Mouse (Mus musculus): ENCODE measurements at regions not wholly inside any gene's neighbourhood (a gene's known extent, or its start where the extent isn't known, plus 50 kb on each side); places are given as distances from the start of the nearest gene placed in this dataset.

DNA sequence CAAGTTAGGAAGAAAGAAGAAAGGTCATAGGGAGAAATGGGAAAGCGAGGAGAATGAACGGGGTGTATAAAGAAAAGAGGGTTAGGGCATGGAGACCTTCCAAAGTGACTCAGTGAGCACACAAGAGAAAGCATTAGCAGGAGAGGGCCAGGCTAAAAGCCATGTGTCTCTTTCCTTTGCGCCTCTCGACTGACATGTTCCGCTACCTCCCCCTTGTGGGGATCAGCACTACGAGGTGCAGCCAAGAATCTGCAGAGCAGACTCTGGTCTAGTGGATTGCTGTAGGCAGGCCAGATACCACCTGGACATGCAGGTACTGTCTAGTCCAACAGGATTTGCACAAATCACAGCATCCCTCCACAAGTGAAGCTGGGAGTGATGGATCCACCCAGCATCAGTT is 54.0 kb downstream of the Kcna5 start:
- DNase-seq (ENCODE audit: low read depth): peak; percentile 42
- peak; percentile 42; the same call in 1 of the 2 replicates for TF ChIP-seq CTCF (IDR thresholded peaks at IDR 0.05; ENCODE audit: borderline replicate concordance, extremely low read depth, insufficient read depth, insufficient read length)
- no peak for TF ChIP-seq POLR2A (IDR thresholded peaks at IDR 0.05; ENCODE audit: borderline replicate concordance, extremely low read depth, insufficient read depth, insufficient read length, poor library complexity, severe bottlenecking)

- peak; percentile 28 for DNase-seq (ENCODE audit: low read depth)
Observed at GRCm38 (mm10) chr6:126477506-126477905, 57.7 kb downstream of the Kcna5 start.

GRCm38 (mm10) chr6:126476758-126477157 is 58.5 kb downstream of the Kcna5 start:
- TF ChIP-seq CTCF (IDR thresholded peaks at IDR 0.05; ENCODE audit: borderline replicate concordance, extremely low read depth, insufficient read depth, insufficient read length) (no peak), POLR2A (IDR thresholded peaks at IDR 0.05; ENCODE audit: borderline replicate concordance, extremely low read depth, insufficient read depth, insufficient read length, poor library complexity, severe bottlenecking) (no peak)

More at GRCm38 (mm10) chr6:126477506-126477905, 57.7 kb downstream of the Kcna5 start:
- TF ChIP-seq POLR2A (IDR thresholded peaks at IDR 0.05; ENCODE audit: borderline replicate concordance, extremely low read depth, insufficient read depth, insufficient read length, poor library complexity, severe bottlenecking): no peak
- TF ChIP-seq CTCF (IDR thresholded peaks at IDR 0.05; ENCODE audit: borderline replicate concordance, extremely low read depth, insufficient read depth, insufficient read length): no peak

DNA sequence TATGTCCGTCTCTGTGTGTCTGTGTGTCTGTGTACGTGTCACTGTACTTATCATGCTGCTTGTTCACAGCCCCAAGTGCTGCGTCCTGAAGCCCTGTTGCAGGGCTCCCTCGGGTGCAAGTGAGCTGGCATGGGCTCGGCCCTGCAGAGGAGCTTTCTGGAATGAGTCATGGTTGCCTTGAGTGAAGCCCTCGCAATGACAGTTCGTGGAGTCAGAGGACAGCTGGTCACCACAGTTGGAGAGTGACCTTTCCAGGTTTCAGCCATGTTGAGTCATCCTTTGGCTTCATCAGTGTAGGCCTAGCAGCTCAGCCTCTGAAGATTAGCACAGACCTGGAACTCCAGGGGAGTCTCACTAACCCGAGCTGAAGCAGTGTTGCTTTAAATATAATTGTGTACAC is 59.7 kb downstream of the Kcna5 start:
- no peak for TF ChIP-seq POLR2A (IDR thresholded peaks at IDR 0.05; ENCODE audit: borderline replicate concordance, extremely low read depth, insufficient read depth, insufficient read length, poor library complexity, severe bottlenecking)
- TF ChIP-seq CTCF (IDR thresholded peaks at IDR 0.05; ENCODE audit: borderline replicate concordance, extremely low read depth, insufficient read depth, insufficient read length): no peak

More at GRCm38 (mm10) chr6:126476758-126477157, 58.5 kb downstream of the Kcna5 start:
- DNase-seq (ENCODE audit: low read depth): no peak

DNA sequence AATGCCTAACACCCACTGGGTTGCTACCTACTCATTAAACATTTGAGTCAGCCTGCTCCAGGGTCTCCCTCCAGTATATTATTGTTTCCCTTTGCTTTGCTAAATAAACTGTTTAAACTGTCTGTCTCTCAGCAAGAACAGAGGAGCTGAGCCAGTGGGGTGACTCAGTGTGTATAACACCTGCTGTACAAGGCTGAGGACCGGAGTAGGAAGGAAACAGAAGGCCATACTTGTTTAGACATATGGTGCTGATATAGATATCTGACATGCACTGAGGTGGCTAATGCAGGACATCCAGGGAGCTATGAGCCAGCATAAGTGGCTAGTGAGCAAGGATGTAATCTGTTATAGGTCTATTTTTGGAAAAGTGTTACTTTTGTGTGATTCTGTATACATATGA is 81.5 kb downstream of the Kcna5 start:
- DNase-seq (ENCODE audit: low read depth): peak; percentile 37

More for the DNA sequence above, 59.7 kb downstream of the Kcna5 start:
- DNase-seq (ENCODE audit: low read depth): no peak

GRCm38 (mm10) chr6:126445519-126445918 is 89.7 kb downstream of the Kcna5 start:
- no peak for DNase-seq (ENCODE audit: low read depth)
- TF ChIP-seq CTCF (IDR thresholded peaks at IDR 0.05; ENCODE audit: borderline replicate concordance, extremely low read depth, insufficient read depth, insufficient read length): no peak
- no peak for TF ChIP-seq POLR2A (IDR thresholded peaks at IDR 0.05; ENCODE audit: borderline replicate concordance, extremely low read depth, insufficient read depth, insufficient read length, poor library complexity, severe bottlenecking)

More for the DNA sequence above, 81.5 kb downstream of the Kcna5 start:
- no peak for TF ChIP-seq POLR2A (IDR thresholded peaks at IDR 0.05; ENCODE audit: borderline replicate concordance, extremely low read depth, insufficient read depth, insufficient read length, poor library complexity, severe bottlenecking)
- no peak for TF ChIP-seq CTCF (IDR thresholded peaks at IDR 0.05; ENCODE audit: borderline replicate concordance, extremely low read depth, insufficient read depth, insufficient read length)

DNA sequence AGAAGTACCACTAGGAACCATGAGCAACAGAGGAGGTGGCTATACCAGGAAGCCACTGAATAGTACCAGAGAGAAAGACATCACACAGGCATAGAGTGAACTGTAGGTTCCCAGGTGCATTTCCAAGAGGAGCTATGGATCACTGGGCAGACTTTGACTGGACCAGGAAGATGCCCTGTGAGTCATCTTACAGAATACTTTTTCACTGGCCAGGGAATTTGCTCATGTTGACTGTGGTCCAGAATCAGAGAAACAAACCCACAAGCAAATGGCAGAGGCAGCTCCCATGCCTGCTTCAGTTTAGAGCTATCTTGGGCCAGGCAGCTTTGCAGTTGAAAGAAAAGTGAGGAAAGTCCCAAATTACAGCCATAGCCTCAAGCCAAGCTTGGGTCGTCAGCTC is 95.0 kb downstream of the Kcna5 start:
- TF ChIP-seq CTCF (IDR thresholded peaks at IDR 0.05; ENCODE audit: borderline replicate concordance, extremely low read depth, insufficient read depth, insufficient read length) (no peak), POLR2A (IDR thresholded peaks at IDR 0.05; ENCODE audit: borderline replicate concordance, extremely low read depth, insufficient read depth, insufficient read length, poor library complexity, severe bottlenecking) (no peak)
- no peak for DNase-seq (ENCODE audit: low read depth)

DNA sequence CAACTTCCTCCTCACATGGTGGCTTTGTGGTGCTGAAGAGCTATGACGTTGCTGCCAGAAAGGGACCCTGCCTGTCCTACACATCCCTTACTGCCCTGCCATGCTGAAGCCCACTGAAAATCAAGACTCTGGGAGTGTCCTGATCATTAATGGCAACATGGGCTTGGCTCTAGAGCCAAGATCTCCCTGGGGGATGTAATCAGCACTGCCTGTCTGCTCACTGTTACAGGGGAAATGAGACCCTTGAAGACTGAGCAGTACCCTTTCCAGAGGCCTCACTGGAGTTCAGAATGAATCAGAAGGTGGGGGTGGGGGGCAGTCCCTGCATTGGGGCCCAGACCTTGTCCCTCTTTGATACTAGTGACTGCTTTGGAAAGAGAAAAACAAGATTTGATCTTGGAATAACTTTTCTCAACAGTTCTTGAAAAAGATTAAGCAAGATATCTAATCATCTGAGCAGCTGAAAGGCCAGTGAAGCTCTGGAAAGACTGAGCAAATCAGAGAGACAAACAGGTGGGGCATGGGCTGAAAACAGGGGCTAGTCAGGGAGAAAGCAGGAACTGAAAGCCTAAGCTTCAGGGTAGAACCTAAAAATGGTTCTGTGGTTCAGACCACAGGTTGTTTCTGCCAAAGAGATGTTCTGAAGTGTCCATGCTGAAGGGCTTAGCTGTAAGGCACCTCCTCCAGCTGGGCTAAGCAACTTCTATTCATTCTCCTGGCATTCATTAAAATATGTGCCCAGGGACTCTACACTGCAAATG is 97.1 kb downstream of the Kcna5 start:
- TF ChIP-seq CTCF (IDR thresholded peaks at IDR 0.05; ENCODE audit: borderline replicate concordance, extremely low read depth, insufficient read depth, insufficient read length): no peak
- DNase-seq (ENCODE audit: low read depth): no peak

- DNase-seq (ENCODE audit: low read depth): no peak
- TF ChIP-seq POLR2A (IDR thresholded peaks at IDR 0.05; ENCODE audit: borderline replicate concordance, extremely low read depth, insufficient read depth, insufficient read length, poor library complexity, severe bottlenecking): no peak
- TF ChIP-seq CTCF (IDR thresholded peaks at IDR 0.05; ENCODE audit: borderline replicate concordance, extremely low read depth, insufficient read depth, insufficient read length): no peak
Observed at GRCm38 (mm10) chr6:126427208-126427607, 108.0 kb downstream of the Kcna5 start.

DNA sequence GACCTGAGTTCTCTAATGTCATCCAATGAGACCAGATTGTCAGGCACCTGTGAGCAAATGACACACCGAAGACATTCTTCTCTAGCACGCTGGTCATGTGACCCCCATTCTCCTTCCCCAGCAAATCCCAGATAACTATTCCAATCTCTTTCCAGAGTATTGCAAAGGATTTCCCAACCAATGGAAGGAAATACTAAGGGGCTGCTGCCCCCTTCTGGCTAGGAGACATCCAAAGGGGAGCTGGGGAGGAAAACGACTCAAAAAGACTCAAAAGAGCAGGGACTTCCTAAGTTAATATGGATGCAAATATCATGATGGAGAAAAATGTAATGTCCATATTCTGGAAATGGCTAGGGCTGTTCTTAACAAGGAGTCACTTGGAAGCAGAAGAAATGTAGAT is 129.5 kb downstream of the Kcna5 start:
- TF ChIP-seq CTCF (IDR thresholded peaks at IDR 0.05; ENCODE audit: borderline replicate concordance, extremely low read depth, insufficient read depth, insufficient read length) (peak; percentile 54; the same call in 1 of the 2 replicates), POLR2A (IDR thresholded peaks at IDR 0.05; ENCODE audit: borderline replicate concordance, extremely low read depth, insufficient read depth, insufficient read length, poor library complexity, severe bottlenecking) (no peak)
- DNase-seq (ENCODE audit: low read depth): peak; percentile 57

GRCm38 (mm10) chr6:126404331-126405070 is 130.7 kb downstream of the Kcna5 start:
- DNase-seq (ENCODE audit: low read depth): no peak
- TF ChIP-seq CTCF (IDR thresholded peaks at IDR 0.05; ENCODE audit: borderline replicate concordance, extremely low read depth, insufficient read depth, insufficient read length) (no peak), POLR2A (IDR thresholded peaks at IDR 0.05; ENCODE audit: borderline replicate concordance, extremely low read depth, insufficient read depth, insufficient read length, poor library complexity, severe bottlenecking) (no peak)
